Mouse (Mus musculus) heart, postnatal 0 days (tissue): ENCODE results near the gene Wfikkn2.

Experiments
- CTCF ChIP-seq: IDR thresholded peaks from 2 replicates; pipeline ENCODE4 v1.5.1; 2016; ENCODE audit warnings: antibody characterized with exemption, control low read depth, low read depth
- EP300 ChIP-seq: IDR thresholded peaks from 2 replicates; pipeline ENCODE4 v1.6.1; 2016; ENCODE audit warnings: antibody characterized with exemption, low read depth

DNA sequence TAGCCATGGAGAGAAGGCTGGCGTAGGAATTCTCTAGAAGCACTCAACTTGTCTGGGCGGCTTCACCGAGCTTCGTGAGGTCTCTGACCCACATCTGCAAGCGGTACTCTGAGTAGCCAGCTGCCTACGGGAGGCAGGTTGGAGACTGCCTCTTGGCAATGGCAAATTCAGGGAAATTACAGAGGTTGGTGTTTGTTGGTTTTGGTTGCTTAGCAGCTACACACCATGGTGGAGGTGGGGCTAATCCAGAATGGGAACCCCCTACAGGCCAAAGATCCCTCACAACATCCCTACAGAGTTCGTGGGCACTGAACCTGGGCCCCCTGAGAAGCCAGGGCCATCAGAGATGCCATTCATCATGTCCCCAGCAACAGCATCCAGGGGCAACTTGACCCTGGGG is 29.4 kb upstream of the Wfikkn2 start:
- no peak for TF ChIP-seq EP300
- no peak for TF ChIP-seq CTCF
